Mouse (Mus musculus): ENCODE measurements around the gene Mrpl18. TPM values are rescaled to one million over a fixed set of nuclear protein-coding genes. Genes with fewer than 3 reads are reported as not detected.
A peak's percentile ranks its signal among the peaks of the same experiment; 100 is the strongest.
"Not testable (repeated sequence)": the region's sequence is repeated elsewhere in the genome, so short reads cannot be mapped to it uniquely, and the experiment has no call there.

Mrpl18 gene
- 72.2 and 81.0 TPM in 2 replicates for polyA plus RNA-seq (2015; fragmentation: Nextera tagmentation; extraction: Ambion mirVana)

DNA sequence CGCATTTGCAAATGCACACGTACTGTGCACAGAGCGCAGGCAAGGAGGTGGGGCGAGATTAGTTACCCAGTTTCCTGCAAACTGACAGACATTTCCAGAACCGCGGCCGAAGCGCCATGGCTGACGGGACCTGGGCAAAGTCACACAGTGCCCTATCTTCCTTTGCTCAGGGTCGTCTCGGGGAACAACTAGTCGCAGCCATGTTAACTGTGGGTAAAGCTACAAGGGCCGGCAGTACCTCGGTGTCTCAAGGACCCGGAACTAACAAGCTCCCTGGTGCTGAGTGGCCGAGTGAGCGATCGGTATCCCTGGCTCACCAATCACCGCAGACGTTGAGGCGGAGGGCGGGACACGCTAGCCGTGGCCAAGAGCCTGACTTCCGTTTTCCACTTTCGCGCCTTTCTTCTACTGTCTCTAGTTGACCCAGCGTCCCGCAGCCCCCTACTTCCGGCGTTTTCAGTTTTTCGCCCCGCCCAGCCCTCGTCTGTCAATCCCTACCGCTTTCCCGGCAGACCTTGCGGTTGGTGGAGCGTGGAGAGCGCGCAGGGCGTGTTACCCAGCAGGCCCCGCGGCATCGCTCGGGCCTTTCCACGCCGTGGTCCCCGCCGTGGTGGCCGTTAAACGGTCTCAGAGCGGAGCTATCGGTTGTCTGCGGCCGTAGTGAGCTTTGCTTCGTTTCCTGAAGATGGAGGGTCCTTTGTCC is at the start of gene Mrpl18:
Mrpl18 (minus strand) TSS at position 465 of the 703 bp plus-strand sequence.
- Histone ChIP-seq H3K9me3 (ENCODE audit: low read length) (no peaks in the 10 kb centered on the region), H3K9ac (replicated peaks) (peak within 1 kb of the TSS; percentile 95), H3K36me3 (replicated peaks; ENCODE audit: insufficient read depth, low read length) (peaks cover 47% of the 10 kb centered on the region), H3K27me3 (ENCODE audit: insufficient read depth, low read length) (no peaks in the 10 kb centered on the region), H3K4me1 (ENCODE audit: insufficient read depth) (0 out of 2 replicates have a peak, but pooled peaks cover 4% of the 10 kb centered on the region), H3K27ac (ENCODE audit: low read depth) (peak within 1 kb of the TSS; percentile 90), H3K4me3 (ENCODE audit: low read depth, low read length) (peak within 1 kb of the TSS; percentile 94), H3K4me2 (ENCODE audit: low read depth, low read length) (peak within 1 kb of the TSS; percentile 96)
- under 1% methylated on average over 55 of the region's 56 CpGs for WGBS (ENCODE audit: insufficient replicate concordance)
- TF ChIP-seq CTCF (IDR thresholded peaks at IDR 0.05; ENCODE audit: low read depth), result no peak
- TF ChIP-seq EP300 (IDR thresholded peaks at IDR 0.05; ENCODE audit: low read depth), result peak; percentile 66; the same call in 1 of the 2 replicates
- peak; percentile 99 for DNase-seq
- ATAC-seq, result peak; percentile 97

- H3K4me2 ChIP-seq (ENCODE audit: low read depth, low read length), result no peak overlapping the region
- H3K9ac ChIP-seq (replicated peaks), result no peak overlapping the region
- no peak overlapping the region for H3K4me3 ChIP-seq (ENCODE audit: low read depth, low read length)
- H3K9me3 ChIP-seq (ENCODE audit: low read length), result no peaks in the 10 kb centered on the region
- H3K4me1 ChIP-seq (ENCODE audit: insufficient read depth), result peaks cover 6% of the 10 kb centered on the region
- ATAC-seq (no peak), DNase-seq (no peak)
- H3K27ac ChIP-seq (ENCODE audit: low read depth), result no peak overlapping the region
- H3K36me3 ChIP-seq (replicated peaks; ENCODE audit: insufficient read depth, low read length), result peaks cover 19% of the 10 kb centered on the region
- no peak for TF ChIP-seq EP300 (IDR thresholded peaks at IDR 0.05; ENCODE audit: low read depth)
- no peak for TF ChIP-seq CTCF (IDR thresholded peaks at IDR 0.05; ENCODE audit: low read depth)
- WGBS (ENCODE audit: insufficient replicate concordance), result 68% methylated on average over 3 of the region's 3 CpGs
- H3K27me3 ChIP-seq (ENCODE audit: insufficient read depth, low read length), result no peaks in the 10 kb centered on the region
Observed at GRCm38 (mm10) chr17:12963476-12963875, 47.3 kb upstream of the Mrpl18 start.

DNA sequence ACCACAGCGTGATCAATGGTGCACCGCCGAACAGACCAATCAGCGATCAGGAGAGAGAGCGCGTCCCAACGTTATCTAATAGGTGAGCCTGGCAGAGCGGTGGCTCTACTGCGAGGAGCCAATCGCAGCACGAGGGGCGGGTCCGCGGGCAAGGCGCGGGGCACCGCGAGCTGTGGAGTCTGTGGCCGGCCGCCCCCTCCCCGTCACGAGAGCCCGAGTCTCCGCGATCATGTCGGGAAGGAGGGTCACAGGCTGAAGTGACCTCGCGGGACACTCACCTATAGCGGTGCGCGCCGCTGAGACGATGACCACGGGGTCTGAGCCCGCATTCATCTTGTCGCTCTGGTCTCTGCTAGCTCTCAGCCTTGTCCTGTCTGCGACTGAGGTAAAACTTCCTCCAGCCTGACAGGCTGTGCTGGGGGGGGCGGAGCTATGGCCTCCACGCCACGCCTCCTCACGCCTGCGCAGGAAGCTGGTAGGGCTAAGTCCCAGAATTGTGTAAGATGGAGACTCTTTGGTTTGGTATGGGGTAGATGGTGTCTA is 44.3 kb upstream of the Mrpl18 start, which contains the start of gene Acat2:
Acat2 (minus strand) TSS at position 417 of the 543 bp plus-strand sequence.
- Histone ChIP-seq H3K27ac (ENCODE audit: low read depth) (peak within 1 kb of the TSS; percentile 87), H3K36me3 (replicated peaks; ENCODE audit: insufficient read depth, low read length) (peaks cover 13% of the 10 kb centered on the region), H3K27me3 (ENCODE audit: insufficient read depth, low read length) (no peaks in the 10 kb centered on the region), H3K4me2 (ENCODE audit: low read depth, low read length) (peak within 1 kb of the TSS; percentile 70), H3K4me3 (ENCODE audit: low read depth, low read length) (peak within 1 kb of the TSS; percentile 89), H3K9me3 (ENCODE audit: low read length) (no peaks in the 10 kb centered on the region), H3K9ac (replicated peaks) (peak within 1 kb of the TSS; percentile 70), H3K4me1 (ENCODE audit: insufficient read depth) (peaks cover 6% of the 10 kb centered on the region)
- DNase-seq (peak; percentile 94), ATAC-seq (peak; percentile 98)
- under 1% methylated on average over 25 of the region's 42 CpGs for WGBS (ENCODE audit: insufficient replicate concordance)
- no peak for TF ChIP-seq EP300 (IDR thresholded peaks at IDR 0.05; ENCODE audit: low read depth)
- no peak for TF ChIP-seq CTCF (IDR thresholded peaks at IDR 0.05; ENCODE audit: low read depth)

DNA sequence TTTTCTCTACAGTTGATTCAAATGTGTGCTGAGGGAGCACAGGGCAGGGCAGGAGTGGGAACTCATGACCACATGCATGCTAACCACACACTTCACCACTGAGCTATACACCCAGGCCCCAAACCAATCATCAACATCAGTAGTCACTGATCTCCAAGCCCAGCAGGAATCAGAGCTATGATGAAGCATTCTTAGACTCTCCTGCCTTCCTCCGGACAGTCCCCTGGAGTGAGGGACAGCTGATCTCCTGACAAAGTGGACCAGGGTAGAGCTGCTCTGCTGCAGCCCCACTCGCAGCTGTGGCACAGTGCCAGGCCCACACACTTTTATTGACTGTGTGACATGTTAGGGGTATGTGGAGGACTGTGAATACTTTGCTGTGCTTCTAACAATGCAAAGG is 43.2 kb upstream of the Mrpl18 start:
- H3K27me3 ChIP-seq (ENCODE audit: insufficient read depth, low read length); H3K4me1 ChIP-seq (ENCODE audit: insufficient read depth); ATAC-seq; H3K9ac ChIP-seq (replicated peaks); H3K9me3 ChIP-seq (ENCODE audit: low read length); DNase-seq; H3K4me2 ChIP-seq (ENCODE audit: low read depth, low read length); H3K27ac ChIP-seq (ENCODE audit: low read depth); H3K4me3 ChIP-seq (ENCODE audit: low read depth, low read length): not testable (repeated sequence)
- 10% methylated on average over 1 of the region's 2 CpGs for WGBS (ENCODE audit: insufficient replicate concordance)
- peaks cover 13% of the 10 kb centered on the region for H3K36me3 ChIP-seq (replicated peaks; ENCODE audit: insufficient read depth, low read length)

- Histone ChIP-seq H3K9me3 (ENCODE audit: low read length) (no peaks in the 10 kb centered on the region), H3K36me3 (replicated peaks; ENCODE audit: insufficient read depth, low read length) (peaks cover 13% of the 10 kb centered on the region), H3K4me2 (ENCODE audit: low read depth, low read length) (no peak overlapping the region), H3K9ac (replicated peaks) (no peak overlapping the region), H3K4me3 (ENCODE audit: low read depth, low read length) (no peak overlapping the region), H3K27me3 (ENCODE audit: insufficient read depth, low read length) (no peaks in the 10 kb centered on the region), H3K4me1 (ENCODE audit: insufficient read depth) (peaks cover 6% of the 10 kb centered on the region), H3K27ac (ENCODE audit: low read depth) (no peak overlapping the region)
- ATAC-seq, result no peak
- WGBS (ENCODE audit: insufficient replicate concordance), result 91% methylated on average over 8 of the region's 8 CpGs
- DNase-seq, result no peak
- no peak for TF ChIP-seq CTCF (IDR thresholded peaks at IDR 0.05; ENCODE audit: low read depth)
- no peak for TF ChIP-seq EP300 (IDR thresholded peaks at IDR 0.05; ENCODE audit: low read depth)
Observed at GRCm38 (mm10) chr17:12956664-12957063, 40.5 kb upstream of the Mrpl18 start.

DNA sequence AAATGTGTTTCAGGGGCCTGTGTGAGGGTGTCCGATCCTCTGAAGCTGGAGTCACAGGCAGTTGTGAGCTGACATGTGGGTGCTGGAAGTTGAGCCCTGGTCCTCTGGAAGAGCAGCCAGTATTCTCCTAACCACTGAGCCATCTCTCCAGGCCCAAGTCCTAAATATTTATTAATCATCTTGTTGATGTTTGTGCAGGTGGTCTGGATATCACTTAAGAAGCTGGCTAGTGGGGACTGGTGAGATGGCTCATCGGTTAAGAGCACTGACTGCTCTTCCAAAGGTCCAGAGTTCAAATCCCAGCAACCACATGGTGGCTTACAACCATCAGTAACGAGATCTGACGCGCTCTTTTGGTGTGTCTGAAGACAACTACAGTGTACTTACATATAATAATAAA is 33.5 kb upstream of the Mrpl18 start:
- Histone ChIP-seq H3K9me3 (ENCODE audit: low read length) (no peaks in the 10 kb centered on the region), H3K4me2 (ENCODE audit: low read depth, low read length) (no peak overlapping the region), H3K36me3 (replicated peaks; ENCODE audit: insufficient read depth, low read length) (peaks cover 20% of the 10 kb centered on the region), H3K27ac (ENCODE audit: low read depth) (no peak overlapping the region), H3K4me3 (ENCODE audit: low read depth, low read length) (no peak overlapping the region), H3K27me3 (ENCODE audit: insufficient read depth, low read length) (no peaks in the 10 kb centered on the region), H3K9ac (replicated peaks) (no peak overlapping the region), H3K4me1 (ENCODE audit: insufficient read depth) (no peaks in the 10 kb centered on the region)
- TF ChIP-seq EP300 (IDR thresholded peaks at IDR 0.05; ENCODE audit: low read depth) (no peak), CTCF (IDR thresholded peaks at IDR 0.05; ENCODE audit: low read depth) (no peak)
- ATAC-seq (no peak), DNase-seq (no peak)
- WGBS (ENCODE audit: insufficient replicate concordance), result 87% methylated on average over 5 of the region's 5 CpGs
